Mouse (Mus musculus): Measurements from ENCODE around the gene Fmnl3.
A peak's percentile ranks its signal among the peaks of the same experiment; 100 is the strongest.

The Fmnl3 gene

DNA sequence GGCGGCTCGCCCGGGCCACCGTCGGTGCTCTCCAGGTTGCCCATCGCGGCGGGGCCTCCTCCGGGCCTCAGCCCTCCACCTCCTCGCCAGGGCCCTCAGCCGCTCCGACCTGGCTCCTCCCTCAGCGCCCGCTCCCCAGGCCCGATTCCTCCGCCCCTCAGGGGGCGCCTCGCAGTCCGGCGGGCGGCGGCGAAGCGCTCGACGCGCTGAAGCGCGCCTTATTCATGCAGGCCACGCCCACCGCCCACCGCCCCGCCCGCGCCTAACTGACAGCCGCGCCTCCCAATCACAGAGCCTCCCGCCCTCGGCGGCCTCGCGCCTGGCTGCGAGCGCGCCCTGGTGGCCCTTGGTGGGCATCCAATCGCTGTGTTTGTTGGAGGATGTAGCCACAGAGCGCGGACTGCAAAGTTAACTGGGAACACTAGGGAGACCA, at the start of gene Fmnl3:
Fmnl3 (minus strand) TSS at position 224 of the 433 bp plus-strand sequence.
- peak; percentile 86 for DNase-seq (ENCODE audit: low spot score)

DNA sequence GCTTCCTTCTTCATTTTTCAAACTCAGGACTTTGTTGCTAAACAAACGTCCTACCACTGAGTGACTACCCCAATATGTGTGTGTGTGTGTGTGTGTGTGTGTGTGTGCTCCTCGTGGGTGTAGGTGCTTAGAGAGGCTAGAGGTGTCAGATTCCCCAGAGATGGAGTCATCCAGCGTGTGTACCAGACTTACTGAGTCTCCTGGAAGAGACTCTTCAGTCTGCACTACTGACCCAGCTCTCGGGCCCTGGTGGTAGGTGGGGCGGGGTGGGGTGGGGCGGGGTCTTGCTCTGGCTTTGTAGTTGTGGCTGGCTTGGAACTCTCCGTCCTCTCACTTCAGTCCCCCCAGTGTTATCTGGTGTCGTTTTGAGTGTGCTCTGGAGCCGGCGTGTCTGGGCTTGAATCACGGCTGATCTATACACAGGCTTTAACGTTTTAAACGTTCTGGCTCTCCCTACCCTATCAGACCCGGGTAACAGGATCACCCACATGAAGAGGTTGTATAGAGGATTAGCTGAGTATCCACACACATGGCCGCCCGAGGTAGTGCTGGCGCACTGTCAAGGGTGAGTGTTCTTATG, 47.5 kb upstream of the Fmnl3 start:
- DNase-seq (ENCODE audit: low spot score), result no peak

DNA sequence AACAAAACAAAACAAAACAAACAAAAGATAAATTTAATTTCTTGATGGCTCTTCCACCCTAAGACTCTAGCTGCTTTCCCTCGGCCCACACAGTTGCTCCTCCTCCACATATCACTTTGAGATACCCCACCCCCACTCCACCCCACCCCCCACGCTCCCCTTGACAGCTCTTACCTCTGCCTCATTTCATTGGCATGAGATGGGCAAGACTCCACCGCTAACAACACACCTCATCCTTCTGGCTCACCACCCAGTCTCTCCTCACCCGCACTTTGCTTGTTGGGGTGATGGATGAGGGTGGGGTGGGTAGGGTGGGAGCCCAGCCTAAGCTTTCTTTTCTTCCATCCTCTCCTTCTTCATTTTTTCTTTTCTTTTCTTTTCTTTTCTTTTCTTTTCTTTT, 46.7 kb upstream of the Fmnl3 start:
- no peak for DNase-seq (ENCODE audit: low spot score)

DNA sequence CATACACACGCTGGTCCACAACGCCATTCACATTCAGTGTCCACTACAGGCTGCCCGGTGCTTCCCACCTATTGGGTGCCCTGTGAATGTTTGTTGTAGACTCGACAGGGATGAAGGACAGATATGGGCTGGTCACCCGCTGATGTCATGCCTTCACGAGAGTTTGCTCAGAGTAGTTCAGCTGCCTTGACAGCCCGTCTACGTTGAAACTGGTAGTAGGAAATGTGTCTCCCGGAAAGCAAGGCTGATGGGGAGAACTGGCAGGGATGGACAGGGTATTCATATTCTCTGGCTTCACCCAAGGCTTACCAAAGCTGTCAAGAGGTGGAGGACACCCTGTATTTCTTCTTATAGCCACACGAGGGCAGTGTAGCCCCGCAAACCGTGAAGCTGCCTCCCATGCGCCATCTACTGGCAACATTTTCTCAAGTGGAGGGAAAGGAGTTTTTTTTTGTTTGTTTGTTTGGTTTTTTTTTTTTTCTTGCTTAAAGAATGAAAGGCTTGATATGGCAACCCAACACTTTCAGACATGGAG, 46.1 kb upstream of the Fmnl3 start:
- DNase-seq (ENCODE audit: low spot score), result peak; percentile 49

DNA sequence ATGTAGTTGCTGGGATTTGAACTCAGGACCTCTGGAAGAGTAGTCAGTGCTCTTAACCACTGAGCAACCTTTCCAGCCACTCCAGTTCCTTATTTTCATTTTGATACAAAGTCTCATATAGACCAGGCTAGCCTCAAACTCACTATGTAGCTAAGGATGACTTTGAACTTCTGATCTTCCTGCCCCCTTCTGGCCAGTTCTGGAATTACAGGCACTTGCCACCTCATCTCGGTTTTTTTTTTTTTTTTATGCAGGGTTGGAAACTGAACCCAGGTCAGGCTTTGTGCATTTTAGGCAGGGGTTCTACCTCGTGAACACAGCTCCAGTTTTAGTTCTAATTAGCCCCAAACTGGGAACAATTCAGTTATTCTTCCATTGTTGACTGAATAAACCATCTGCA, 45.5 kb upstream of the Fmnl3 start:
- no peak for DNase-seq (ENCODE audit: low spot score)

DNA sequence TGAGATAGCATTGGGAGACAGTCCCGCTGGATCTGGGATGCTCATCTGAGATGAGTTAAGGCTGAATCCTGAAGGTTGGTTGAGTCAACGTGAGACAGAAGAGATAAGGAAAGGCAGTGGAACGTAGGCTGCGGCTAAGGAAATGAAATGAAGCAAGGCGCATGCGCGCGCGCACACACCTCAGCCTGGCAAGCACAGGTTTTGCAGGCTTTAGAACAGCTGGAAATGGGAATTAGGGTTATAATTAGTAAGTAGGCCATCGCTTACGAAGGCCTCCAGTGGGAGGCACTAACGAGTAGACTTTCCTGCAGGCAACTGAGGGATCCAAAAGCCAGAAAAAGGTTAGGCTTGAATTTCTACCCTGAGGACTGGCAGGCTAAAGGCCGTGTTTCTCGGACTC, 41.5 kb upstream of the Fmnl3 start:
- DNase-seq (ENCODE audit: low spot score), result no peak

DNA sequence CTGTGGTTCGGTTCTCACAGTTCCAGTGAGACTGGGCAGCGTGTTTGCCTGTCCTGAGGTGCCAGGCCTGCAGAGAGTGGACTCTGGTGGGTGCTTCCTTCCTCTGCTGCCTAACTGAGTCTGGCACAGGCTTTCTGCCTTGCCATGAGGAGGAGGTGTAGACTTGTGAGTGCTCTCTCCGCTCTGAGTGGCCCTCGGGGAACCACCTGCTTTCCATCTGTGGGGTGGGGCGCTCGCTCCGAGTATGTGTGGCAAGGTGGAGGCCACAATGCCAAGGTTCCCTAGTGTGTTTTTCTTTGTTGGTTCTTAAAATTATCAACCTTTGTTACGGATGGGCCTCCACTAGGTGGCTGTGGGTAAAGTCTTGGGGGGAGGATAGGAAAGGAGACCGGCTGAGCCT, 38.6 kb upstream of the Fmnl3 start:
- DNase-seq (ENCODE audit: low spot score), result no peak

DNA sequence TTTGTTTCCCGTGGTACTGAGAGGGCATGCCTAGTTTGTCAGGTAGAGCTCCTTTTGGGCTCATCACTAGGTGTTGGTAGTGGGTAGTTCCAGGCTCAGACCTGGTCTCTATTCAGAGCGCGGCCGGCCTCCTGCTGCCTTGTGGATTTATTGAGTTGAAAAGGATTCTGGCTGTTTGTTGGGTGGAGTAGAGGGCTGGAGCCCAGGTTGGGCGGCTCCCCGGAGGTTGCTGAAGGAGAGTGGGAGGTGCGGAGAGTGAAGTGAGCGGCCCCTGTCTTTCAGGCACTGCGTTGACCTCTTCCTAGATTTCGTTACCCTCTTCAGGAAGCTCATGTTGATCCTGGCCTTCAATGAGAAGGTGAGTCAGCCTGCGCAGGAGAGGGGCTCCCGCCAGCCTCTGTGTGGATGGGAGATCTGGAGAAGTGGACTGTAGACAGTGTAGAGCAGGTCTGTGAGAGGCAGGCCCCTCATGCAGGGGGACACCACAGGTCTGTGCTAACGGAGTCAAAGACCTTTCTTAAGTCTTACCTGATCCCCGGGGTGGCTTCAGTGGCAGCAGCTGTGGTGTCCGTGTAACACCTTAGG, 36.8 kb upstream of the Fmnl3 start:
- DNase-seq (ENCODE audit: low spot score), result no peak

DNA sequence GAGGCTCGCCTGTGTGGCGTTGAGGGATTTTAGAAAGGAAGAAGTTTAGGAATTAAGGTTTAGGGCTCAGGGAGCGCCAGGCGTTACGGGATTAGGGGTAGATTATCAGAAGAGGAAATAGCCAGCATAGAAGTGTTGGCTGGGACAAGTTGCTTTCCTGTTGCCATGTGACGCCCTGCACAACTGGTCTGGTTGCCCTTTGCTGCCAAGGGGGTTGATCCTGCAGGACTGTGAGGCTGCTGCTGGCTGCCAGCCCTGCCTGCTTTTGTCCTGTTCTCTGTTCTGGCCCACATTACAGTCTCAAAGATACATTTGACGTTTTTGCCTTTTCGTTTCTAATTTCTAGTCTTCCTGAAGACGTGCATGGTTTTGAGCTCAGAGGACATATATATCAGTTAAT, 34.9 kb upstream of the Fmnl3 start:
- DNase-seq (ENCODE audit: low spot score), result no peak

DNA sequence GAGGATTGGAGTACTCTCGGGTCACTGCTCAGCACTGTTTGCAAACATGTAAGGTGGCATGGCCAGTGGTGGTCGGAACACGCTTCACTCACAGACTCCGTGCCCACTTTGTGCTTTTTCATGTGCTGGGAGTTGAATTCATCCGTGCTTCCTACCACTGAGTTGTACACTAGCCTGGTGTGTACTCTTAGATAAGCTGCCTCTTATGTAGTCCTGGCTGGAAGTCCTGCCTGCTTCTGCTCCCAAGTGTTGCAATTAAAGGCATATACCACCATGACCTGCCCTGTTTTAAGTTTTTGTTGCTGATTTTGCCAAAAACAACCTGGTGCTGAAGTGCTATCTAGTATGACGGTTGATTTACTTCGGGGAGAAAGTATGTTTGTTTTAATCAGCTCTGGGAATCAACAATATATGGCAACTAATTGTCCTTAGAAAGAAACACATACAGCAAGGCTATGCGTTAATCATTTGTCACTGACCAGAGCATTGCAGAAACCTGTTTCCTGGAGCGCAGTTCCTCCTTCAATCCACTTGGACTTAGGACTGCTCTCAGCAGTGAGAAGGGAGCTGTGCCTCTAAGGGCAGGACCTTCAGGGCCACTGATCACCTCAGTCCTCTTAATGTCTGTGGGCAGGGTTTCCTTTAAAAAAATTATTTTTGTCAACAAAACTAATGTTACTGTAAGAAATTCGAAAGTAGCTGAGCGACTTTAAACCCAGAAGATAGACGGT, 33.0 kb upstream of the Fmnl3 start:
- DNase-seq (ENCODE audit: low spot score), result no peak

DNA sequence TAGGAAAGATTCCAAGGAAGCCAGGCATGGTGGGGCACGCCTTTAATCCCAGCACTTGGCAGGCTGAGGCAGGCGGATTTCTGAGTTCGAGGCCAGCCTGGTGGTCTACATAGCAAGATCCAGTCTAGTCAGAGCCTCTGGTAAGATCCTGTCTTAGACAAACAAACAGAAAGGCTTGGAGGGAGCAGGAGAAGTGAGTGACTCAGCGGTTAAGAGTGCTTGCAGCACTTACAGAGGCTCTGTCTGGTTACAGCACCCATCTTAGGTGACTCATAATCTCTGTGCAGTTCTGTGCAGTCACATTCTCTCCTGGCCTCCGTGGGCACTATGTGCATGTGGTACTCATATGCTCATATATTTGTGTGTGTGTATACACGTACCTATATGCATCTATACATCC, 30.3 kb upstream of the Fmnl3 start:
- no peak for DNase-seq (ENCODE audit: low spot score)

DNA sequence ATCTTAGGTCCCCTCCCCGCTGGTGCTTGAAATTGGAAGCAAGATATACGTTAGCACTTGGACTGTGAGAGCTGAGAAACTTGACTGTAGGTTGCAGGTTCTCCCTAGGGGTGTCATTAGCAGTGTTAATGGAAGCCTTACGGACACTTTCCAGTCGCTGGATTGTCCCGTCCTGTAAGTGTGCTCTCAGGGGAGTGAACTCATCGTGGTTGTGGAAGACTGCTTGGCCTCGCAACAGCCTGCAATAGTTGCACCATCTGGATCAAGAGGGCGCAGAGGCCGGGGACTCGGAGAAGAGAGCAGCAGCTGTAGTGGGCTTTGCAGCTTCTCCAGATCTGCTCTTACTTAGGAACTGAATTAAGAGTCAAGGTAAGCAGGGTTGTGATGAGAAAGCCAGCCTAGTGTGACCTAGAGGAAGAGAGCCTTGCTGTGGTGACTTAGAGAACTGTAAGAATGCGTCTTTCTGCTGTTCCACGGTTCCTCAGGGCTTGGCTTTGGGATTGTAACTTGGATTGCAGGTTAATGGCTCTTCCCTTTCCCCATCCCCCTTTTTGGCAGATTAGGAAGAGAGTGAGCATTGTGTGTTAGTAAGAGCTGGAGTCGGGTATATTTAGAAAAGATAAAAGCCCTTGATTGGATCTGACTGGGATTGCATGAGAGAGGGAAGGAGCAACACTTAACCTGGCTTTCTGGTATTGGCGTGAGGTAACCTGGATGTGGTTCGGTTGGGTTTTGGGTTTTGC, 29.4 kb upstream of the Fmnl3 start:
- DNase-seq (ENCODE audit: low spot score), result no peak

DNA sequence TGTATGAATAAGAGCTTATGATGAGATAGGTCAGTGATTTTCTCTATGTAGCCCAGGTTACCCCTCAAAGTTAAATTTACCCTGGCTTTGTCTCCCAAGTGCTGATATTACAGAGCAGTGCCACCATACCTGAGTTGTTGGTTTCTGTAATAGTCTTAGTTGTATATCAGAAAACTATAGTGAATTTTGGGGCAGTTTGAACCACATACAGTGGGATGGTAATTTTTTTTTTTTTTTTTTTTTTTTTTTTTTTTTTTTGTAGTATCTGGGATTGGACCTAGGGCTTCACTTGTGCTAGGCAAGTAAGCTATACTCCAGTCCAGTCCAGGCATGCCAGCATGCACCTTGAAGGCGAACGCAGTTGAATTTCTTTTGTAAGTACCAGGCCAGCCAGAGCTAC, 27.3 kb upstream of the Fmnl3 start:
- DNase-seq (ENCODE audit: low spot score), result no peak

DNA sequence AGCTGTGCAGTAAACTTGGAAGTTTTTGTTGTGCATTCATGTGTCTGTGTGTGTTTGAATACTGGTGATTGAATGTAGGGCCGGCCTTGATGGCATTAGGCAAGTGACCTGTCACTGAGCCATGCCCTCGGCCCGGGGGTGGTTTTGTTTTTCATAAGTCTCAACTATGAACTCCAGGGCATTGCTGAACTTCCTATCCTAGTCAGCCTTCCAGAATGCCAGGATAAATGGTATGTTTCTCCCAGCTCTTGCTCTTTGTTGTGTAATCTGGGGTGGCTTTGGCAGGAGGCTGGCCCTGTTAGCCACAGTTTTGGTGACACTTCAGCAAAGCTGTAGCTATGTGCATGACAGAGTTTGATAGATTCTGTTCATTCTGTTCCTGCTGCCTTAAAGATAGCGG, 26.6 kb upstream of the Fmnl3 start:
- DNase-seq (ENCODE audit: low spot score), result no peak

DNA sequence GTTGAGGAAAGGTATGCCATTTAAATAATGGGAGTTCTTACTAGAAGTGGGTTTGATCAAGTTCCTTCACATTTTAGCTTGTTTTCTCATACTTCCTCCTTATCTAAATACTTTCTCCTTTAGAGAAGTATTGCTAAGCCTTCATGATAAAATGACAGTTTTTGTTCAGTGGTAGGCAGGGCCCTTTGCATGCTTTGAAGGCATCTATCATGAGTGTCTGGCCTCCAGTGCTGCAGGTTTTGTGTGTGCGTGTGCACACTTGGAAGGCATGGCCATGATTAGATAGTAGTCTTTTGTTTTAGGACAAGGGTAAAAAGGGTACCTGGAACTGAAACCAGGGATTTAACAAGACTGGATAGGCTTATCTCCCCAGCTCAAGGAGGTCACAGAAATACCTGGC, 26.2 kb upstream of the Fmnl3 start:
- no peak for DNase-seq (ENCODE audit: low spot score)

DNA sequence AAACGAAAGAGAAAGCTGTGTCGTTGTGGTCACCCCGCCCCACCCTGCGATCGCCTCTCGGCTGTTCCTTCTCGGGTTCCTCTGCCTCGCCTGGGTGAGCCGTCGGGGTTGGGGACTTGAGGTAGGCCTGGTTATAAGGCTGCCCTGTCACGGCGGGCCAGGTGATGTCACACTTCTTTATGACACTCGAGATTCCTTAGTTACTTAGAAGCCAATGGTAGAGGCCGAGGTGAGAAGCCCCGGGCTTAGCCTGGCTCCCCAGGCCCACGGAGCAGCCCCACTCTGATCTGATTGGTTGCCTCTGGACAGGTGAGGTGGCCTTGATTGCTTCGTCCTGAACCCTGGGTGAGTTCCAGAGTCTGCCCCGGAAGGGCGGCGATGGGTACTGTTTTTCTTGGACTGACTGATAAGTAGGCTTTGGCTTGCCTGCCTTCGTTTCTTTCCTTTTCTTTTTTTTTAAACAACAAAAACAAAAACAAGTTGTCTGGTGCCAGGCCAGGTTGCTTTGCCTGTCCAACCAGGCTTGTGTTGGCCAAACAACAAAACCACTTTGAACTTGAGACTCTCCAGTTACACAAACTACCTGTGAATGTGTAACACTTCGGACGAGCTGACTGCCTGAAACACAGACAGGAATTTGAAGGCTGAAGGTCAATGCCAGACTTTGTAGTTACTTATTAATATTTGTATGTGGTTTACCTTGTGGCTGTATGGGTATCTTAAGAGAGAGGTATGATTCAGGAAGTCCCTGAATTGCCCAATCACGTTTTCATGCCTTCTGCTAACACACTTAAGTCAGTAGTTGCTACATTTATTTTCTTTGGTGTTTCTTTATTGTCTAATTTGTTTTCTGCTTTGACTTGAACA, 23.3 kb upstream of the Fmnl3 start:
- peak; percentile 32 for DNase-seq (ENCODE audit: low spot score)

DNA sequence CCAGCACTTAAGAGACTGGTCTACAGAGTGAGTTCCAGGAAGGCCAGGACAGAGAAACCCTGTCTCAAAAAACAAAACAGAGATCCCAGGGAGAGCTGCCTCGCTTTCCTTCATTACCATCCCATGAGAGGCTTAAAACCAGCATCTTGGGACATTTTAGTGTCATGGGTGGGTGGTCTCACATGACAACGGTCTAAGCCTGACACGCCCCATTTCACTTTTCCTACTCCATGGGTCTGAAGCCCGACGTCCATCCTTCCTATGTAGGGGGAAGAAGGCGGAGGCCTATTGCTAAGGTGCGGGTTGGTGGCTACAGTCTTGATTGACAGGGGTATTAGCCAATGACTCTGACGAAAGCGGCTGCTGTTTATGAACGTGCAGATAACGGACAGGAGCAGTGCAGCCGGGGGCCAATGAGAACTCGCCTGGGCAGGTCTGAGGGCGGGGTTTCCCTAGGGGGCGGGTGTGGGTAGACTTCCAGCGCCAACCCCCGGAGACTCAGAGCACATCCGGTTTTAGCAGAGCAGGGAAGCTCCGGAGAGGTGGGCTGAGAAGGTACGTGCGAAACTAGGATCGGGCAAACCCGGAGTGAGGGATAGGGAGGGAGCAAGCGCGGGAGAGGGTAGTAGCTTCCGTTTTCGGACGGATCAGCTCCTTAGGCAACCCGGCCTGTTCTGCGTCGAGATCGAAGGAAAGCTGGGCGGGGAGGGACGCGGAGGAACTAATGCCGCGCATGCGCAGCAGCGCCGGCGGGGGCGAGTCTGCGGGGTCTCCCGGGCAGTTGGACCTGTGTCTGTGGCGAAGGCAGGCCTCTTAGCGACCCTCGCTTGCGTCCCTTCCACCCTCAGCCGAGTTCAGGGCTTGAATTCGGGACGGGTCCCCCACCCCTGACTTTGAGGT, 22.5 kb upstream of the Fmnl3 start, which contains the start of gene Tmbim6:
Tmbim6 (plus strand) TSS at position 397 of the 900 bp plus-strand sequence.
- DNase-seq (ENCODE audit: low spot score), result peak; percentile 99

DNA sequence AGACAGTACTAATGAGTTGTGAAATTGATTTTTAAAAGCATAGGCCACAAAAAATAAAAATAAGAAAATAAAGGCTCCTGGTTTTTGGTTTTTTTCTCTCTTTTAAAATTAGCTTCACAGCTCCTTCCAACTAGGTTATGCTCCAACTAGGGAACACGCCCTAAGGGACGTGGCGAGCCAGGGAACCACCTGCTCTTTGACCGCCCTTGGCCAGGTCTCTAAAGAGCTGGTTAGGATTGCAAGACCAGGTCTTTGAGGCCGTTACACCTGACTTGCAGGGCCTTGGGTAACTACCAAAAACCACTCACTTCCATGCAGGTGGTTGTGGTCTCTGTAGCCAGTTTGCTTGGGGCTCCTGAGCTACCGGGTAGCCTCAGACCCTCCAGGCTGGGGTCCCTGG, 21.7 kb upstream of the Fmnl3 start:
- DNase-seq (ENCODE audit: low spot score), result no peak

DNA sequence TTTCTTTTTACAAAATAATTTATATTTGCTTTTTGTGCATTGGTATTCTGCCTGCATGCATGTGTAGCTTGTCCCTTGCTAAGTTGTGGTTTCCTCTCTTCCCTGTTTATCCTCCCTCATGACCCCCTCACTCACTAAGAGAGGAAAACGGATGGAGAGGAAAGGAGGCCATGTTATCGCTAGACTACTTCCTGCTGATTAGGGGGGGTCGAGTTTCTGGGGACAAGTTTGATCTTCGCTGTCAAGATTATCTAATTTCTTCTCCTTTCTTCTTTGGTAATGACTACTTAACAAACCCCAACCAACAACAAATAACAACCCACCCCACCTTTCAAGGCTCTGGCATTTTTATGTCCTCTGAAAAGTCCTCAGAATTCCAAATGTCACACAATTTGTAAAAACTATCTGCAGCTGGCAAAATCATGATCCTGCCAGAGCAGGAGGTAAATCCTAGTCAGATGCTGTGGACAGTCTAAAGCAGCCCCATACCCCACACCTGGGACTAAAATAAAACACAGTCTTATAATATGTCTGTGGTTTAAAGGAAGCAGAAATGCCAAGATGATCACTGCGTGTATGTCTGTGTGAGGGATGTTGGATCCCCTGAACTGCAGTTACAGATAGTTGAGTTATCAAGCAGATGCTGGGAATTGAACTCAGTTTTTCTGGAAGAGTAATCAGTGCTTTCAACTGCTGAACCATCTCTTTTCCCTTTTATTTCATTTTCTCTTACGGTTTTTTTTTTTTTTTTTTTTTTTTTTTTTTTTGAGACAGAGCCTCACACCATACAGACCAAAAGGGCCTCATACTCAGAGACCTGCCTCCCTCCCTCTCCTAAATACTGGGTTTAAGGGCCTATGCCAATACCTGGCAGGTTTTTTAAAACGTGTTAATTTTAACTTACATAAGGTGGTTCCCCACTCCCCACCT, 20.5 kb upstream of the Fmnl3 start:
- no peak for DNase-seq (ENCODE audit: low spot score)
